Comparison of ENCODE assay signal across 8 mouse cellular contexts in the genomic region with DNA sequence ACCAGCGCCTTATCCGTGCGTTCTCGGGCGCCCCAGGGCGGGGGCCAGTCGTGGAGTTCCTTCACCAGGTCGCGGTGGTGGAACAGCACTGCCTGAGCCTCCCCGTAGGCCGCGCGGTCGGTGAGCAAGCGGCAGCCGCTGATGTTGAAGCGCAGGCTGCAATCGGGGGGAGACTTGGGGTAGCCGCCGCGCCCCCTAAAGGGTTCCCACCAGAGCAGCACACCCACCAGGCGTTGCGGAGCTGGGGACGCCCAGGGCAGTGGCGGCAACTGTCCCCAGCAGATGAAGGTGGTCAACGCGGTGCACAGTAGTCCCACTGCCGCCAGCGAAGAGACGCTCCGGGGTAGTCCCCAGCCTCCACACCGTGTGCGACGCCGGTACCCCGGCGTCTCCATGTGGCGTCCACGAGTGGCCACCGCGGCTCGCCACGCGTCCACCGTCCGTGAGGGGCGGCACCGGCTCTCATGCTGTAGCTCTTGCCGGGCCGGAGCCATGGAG. TPM values are rescaled to one million over a fixed set of nuclear protein-coding genes. Genes with fewer than 3 reads are reported as not detected.
DNase-seq lines count a peak whose midpoint lies in the region; ATAC-seq and TF ChIP-seq lines count a peak whose summit lies in the region.

No protein-coding gene starts in this region.

- no peaks in the 10 kb centered on the region for H3K9me3 ChIP-seq in forebrain, embryonic 13.5 days (replicated peaks)
- H3K9me3 ChIP-seq in intestine, embryonic 16.5 days (ENCODE audit: control insufficient read depth, low read length) = no peaks in the 10 kb centered on the region

- ATAC-seq in forebrain, embryonic 13.5 days = peak; percentile 79
- peak; percentile 73 for ATAC-seq in intestine, embryonic 16.5 days

- peak; percentile 4 to 15 for DNase-seq in cerebellum, postnatal 14 days
- no peak for DNase-seq in cerebellum, adult 2 months
- peak; percentile 20 for DNase-seq in R1 (ENCODE audit: low read depth, low spot score)
- peak; percentile 5 for DNase-seq in splenic B cell, adult 2 months (ENCODE audit: low read depth, low spot score)
- DNase-seq in layer of hippocampus, postnatal 25 days (ENCODE audit: extremely low spot score in 1 of 2, low spot score in 1 of 2) = no peak

- no peak overlapping the region for H3K27ac ChIP-seq in cerebellum, adult 2 months (ENCODE audit: insufficient read depth, low read length)
- no peak overlapping the region for H3K27ac ChIP-seq in forebrain, embryonic 13.5 days
- H3K27ac ChIP-seq in intestine, embryonic 16.5 days (ENCODE audit: low read length) = 0 out of 2 replicates have a peak overlapping the region, but pooled peaks have one; percentile 47
- no peak overlapping the region for H3K27ac ChIP-seq in macrophage

- H3K79me2 ChIP-seq in macrophage (ENCODE audit: inconsistent target) = no peaks in the 10 kb centered on the region

- no peaks in the 10 kb centered on the region for H3K4me1 ChIP-seq in cerebellum, adult 2 months (ENCODE audit: control insufficient read depth, insufficient read depth, low read length)
- peaks cover 14% of the 10 kb centered on the region for H3K4me1 ChIP-seq in forebrain, embryonic 13.5 days
- H3K4me1 ChIP-seq in intestine, embryonic 16.5 days (ENCODE audit: control insufficient read depth, insufficient read depth, low read length) = peaks cover 15% of the 10 kb centered on the region

- peak overlapping the region; percentile 66 for H3K9ac ChIP-seq in forebrain, embryonic 13.5 days
- peak overlapping the region; percentile 76 for H3K9ac ChIP-seq in intestine, embryonic 16.5 days (ENCODE audit: low read depth, low read length)

- no peak for TF ChIP-seq CTCF in cerebellum, adult 2 months (IDR thresholded peaks at IDR 0.05; ENCODE audit: borderline replicate concordance, insufficient read depth, low read depth, low read length)

- H3K36me3 ChIP-seq in forebrain, embryonic 13.5 days (ENCODE audit: poor library complexity, severe bottlenecking) = no peaks in the 10 kb centered on the region
- H3K36me3 ChIP-seq in intestine, embryonic 16.5 days (ENCODE audit: control insufficient read depth, insufficient read depth, low read length) = no peaks in the 10 kb centered on the region
- H3K36me3 ChIP-seq in macrophage (ENCODE audit: inconsistent target) = no peaks in the 10 kb centered on the region
- H3K36me3 ChIP-seq in splenic B cell, adult 2 months (ENCODE audit: control insufficient read depth, insufficient read depth, low read length, poor library complexity, severe bottlenecking) = no peaks in the 10 kb centered on the region

- no peak for TF ChIP-seq POLR2A in cerebellum, adult 2 months (IDR thresholded peaks at IDR 0.05; ENCODE audit: borderline replicate concordance, insufficient read depth, low read length)

- under 1% methylated on average over 50 of the region's 50 CpGs for WGBS in cerebellum, adult 2 months
- 3% methylated on average over 42 of the region's 50 CpGs for WGBS in forebrain, embryonic 13.5 days
- WGBS in intestine, embryonic 16.5 days = under 1% methylated on average over 50 of the region's 50 CpGs
- 2% methylated on average over 50 of the region's 50 CpGs for WGBS in macrophage (ENCODE audit: missing documents)

- no peak overlapping the region for H3K4me3 ChIP-seq in cerebellum, adult 2 months (replicated peaks; ENCODE audit: insufficient read depth, low read depth, low read length)
- H3K4me3 ChIP-seq in forebrain, embryonic 13.5 days = peak overlapping the region; percentile 51
- peak overlapping the region; percentile 64 for H3K4me3 ChIP-seq in intestine, embryonic 16.5 days (ENCODE audit: low read length)
- H3K4me3 ChIP-seq in macrophage (ENCODE audit: inconsistent target) = peak overlapping the region; percentile 1; the same call in 1 of the 2 replicates

- no peaks in the 10 kb centered on the region; the same call in 1 of the 2 replicates for H3K27me3 ChIP-seq in cerebellum, adult 2 months (ENCODE audit: control insufficient read depth, insufficient read depth, low read length)
- H3K27me3 ChIP-seq in forebrain, embryonic 13.5 days = peaks cover 28% of the 10 kb centered on the region
- H3K27me3 ChIP-seq in intestine, embryonic 16.5 days (replicated peaks; ENCODE audit: control insufficient read depth, insufficient read depth, low read length) = no peaks in the 10 kb centered on the region
- no peaks in the 10 kb centered on the region for H3K27me3 ChIP-seq in splenic B cell, adult 2 months (ENCODE audit: control insufficient read depth, insufficient read depth, low read length, poor library complexity, severe bottlenecking)

- peak overlapping the region; percentile 84 for H3K4me2 ChIP-seq in forebrain, embryonic 13.5 days
- H3K4me2 ChIP-seq in intestine, embryonic 16.5 days (ENCODE audit: low read depth, low read length) = peak overlapping the region; percentile 97

RNA-seq across cellular contexts. Expression of gene Fut4, which starts 0.6 kb away (rescaled TPM):
- 0.22 and 0.26 TPM in 2 replicates for polyA plus RNA-seq in cerebellum, adult 2 months (2012; rRNA removed)
- 0.62 and 0.82 TPM in 2 replicates for polyA plus RNA-seq in forebrain, embryonic 13.5 days (2015; fragmentation: Nextera tagmentation; extraction: Ambion mirVana)
- polyA plus RNA-seq in intestine, embryonic 16.5 days (2015; fragmentation: Nextera tagmentation; extraction: Ambion mirVana) = 4.6 and 5.2 TPM in 2 replicates
- 1 to 10 TPM in 5 of 26 experiments, under 1 TPM in 13, not detected in 8; 0.18 to 1.6 (median 0.86) TPM for total RNA-seq in macrophage (2018; cell fraction: chromatin; rRNA removed)
- 1 to 10 TPM; 1.5 to 3.9 (median 2.7) TPM for total RNA-seq in macrophage (2018; cell fraction: cytosol; rRNA removed)
- total RNA-seq in macrophage (2018; cell fraction: nucleus; rRNA removed) = 1 to 10 TPM in 25 of 26 experiments, under 1 TPM in 1; 0.96 to 4.1 (median 2.0) TPM
- polyA plus RNA-seq in macrophage (2018) = 1.5 to 3.1 TPM (median 2.8 TPM) in 3 replicates
- total RNA-seq in layer of hippocampus, postnatal 25 days (2021) = under 1 TPM; 0.14 to 0.20 TPM

RNA-seq across cellular contexts. Expression of gene Piwil4, which starts 11.0 kb away (rescaled TPM):
- 0.08 and 0.11 TPM in 2 replicates for polyA plus RNA-seq in cerebellum, adult 2 months (2012; rRNA removed)
- polyA plus RNA-seq in forebrain, embryonic 13.5 days (2015; fragmentation: Nextera tagmentation; extraction: Ambion mirVana) = not detected in 2 replicates
- 0.21 TPM in 2 replicates for polyA plus RNA-seq in intestine, embryonic 16.5 days (2015; fragmentation: Nextera tagmentation; extraction: Ambion mirVana)
- 1 to 10 TPM in 2 of 26 experiments, under 1 TPM in 11, not detected in 13; 0.33 to 1.5 (median 0.63) TPM for total RNA-seq in macrophage (2018; cell fraction: chromatin; rRNA removed)
- total RNA-seq in macrophage (2018; cell fraction: cytosol; rRNA removed) = under 1 TPM in 18 of 26 experiments, not detected in 8; 0.06 to 0.80 (median 0.43) TPM
- 1 to 10 TPM in 4 of 26 experiments, under 1 TPM in 7, not detected in 15; 0.65 to 1.5 (median 0.91) TPM for total RNA-seq in macrophage (2018; cell fraction: nucleus; rRNA removed)
- 0.06 to 0.15 TPM (median 0.13 TPM) in 3 replicates for polyA plus RNA-seq in macrophage (2018)
- total RNA-seq in layer of hippocampus, postnatal 25 days (2021) = not detected

RNA-seq across cellular contexts. Expression of gene 1700012B09Rik, which starts 19.3 kb away (rescaled TPM):
- 0.41 and 1.7 TPM in 2 replicates for polyA plus RNA-seq in cerebellum, adult 2 months (2012; rRNA removed)
- polyA plus RNA-seq in forebrain, embryonic 13.5 days (2015; fragmentation: Nextera tagmentation; extraction: Ambion mirVana) = 1.9 and 2.7 TPM in 2 replicates
- not detected in 2 replicates for polyA plus RNA-seq in intestine, embryonic 16.5 days (2015; fragmentation: Nextera tagmentation; extraction: Ambion mirVana)
- not detected for total RNA-seq in macrophage (2018; cell fraction: chromatin; rRNA removed)
- under 1 TPM in 2 of 26 experiments, not detected in 24; 0.14 to 0.28 TPM for total RNA-seq in macrophage (2018; cell fraction: cytosol; rRNA removed)
- not detected for total RNA-seq in macrophage (2018; cell fraction: nucleus; rRNA removed)
- not detected in 3 replicates for polyA plus RNA-seq in macrophage (2018)
- under 1 TPM in 1 of 2 experiments, not detected in 1; 0.42 TPM for total RNA-seq in layer of hippocampus, postnatal 25 days (2021)

RNA-seq across cellular contexts. Expression of gene Mre11a, which starts 32.9 kb away (rescaled TPM):
- polyA plus RNA-seq in cerebellum, adult 2 months (2012; rRNA removed) = 7.5 and 8.2 TPM in 2 replicates
- polyA plus RNA-seq in forebrain, embryonic 13.5 days (2015; fragmentation: Nextera tagmentation; extraction: Ambion mirVana) = 22.4 and 26.0 TPM in 2 replicates
- polyA plus RNA-seq in intestine, embryonic 16.5 days (2015; fragmentation: Nextera tagmentation; extraction: Ambion mirVana) = 16.0 and 17.3 TPM in 2 replicates
- 10 to 100 TPM in 25 of 26 experiments, 1 to 10 TPM in 1; 7.8 to 45.1 (median 28.3) TPM for total RNA-seq in macrophage (2018; cell fraction: chromatin; rRNA removed)
- 10 to 100 TPM in 21 of 26 experiments, 1 to 10 TPM in 5; 8.3 to 13.5 (median 11.4) TPM for total RNA-seq in macrophage (2018; cell fraction: cytosol; rRNA removed)
- total RNA-seq in macrophage (2018; cell fraction: nucleus; rRNA removed) = 10 to 100 TPM in 22 of 26 experiments, 1 to 10 TPM in 4; 7.9 to 44.1 (median 18.5) TPM
- polyA plus RNA-seq in macrophage (2018) = 8.0 to 17.7 TPM (median 12.2 TPM) in 3 replicates
- 10 to 100 TPM in 1 of 2 experiments, 1 to 10 TPM in 1; 9.8 to 10.9 TPM for total RNA-seq in layer of hippocampus, postnatal 25 days (2021)

RNA-seq across cellular contexts. Expression of gene Ankrd49, which starts 33.1 kb away (rescaled TPM):
- polyA plus RNA-seq in cerebellum, adult 2 months (2012; rRNA removed) = 8.5 and 11.0 TPM in 2 replicates
- 50.0 and 51.4 TPM in 2 replicates for polyA plus RNA-seq in forebrain, embryonic 13.5 days (2015; fragmentation: Nextera tagmentation; extraction: Ambion mirVana)
- 38.2 and 43.4 TPM in 2 replicates for polyA plus RNA-seq in intestine, embryonic 16.5 days (2015; fragmentation: Nextera tagmentation; extraction: Ambion mirVana)
- 10 to 100 TPM; 13.3 to 50.5 (median 31.0) TPM for total RNA-seq in macrophage (2018; cell fraction: chromatin; rRNA removed)
- total RNA-seq in macrophage (2018; cell fraction: cytosol; rRNA removed) = 10 to 100 TPM in 25 of 26 experiments, 1 to 10 TPM in 1; 9.9 to 20.8 (median 17.3) TPM
- 10 to 100 TPM; 15.1 to 68.0 (median 35.1) TPM for total RNA-seq in macrophage (2018; cell fraction: nucleus; rRNA removed)
- 16.6 to 22.0 TPM (median 20.0 TPM) in 3 replicates for polyA plus RNA-seq in macrophage (2018)
- total RNA-seq in layer of hippocampus, postnatal 25 days (2021) = 10 to 100 TPM; 13.2 to 16.4 TPM

Comparison
In these comparisons a context has a peak if more than half of its experiments do, and no peak if none do; other contexts are left out.
1. DNase-seq: peak in cerebellum, postnatal 14 days (2 of 2), R1 (single experiment) and splenic B cell, adult 2 months (single experiment); none in cerebellum, adult 2 months (0 of 2) and layer of hippocampus, postnatal 25 days (0 of 2).